Comparison of ENCODE assay signal across 17 mouse cellular contexts in genomic region chr5:35144716-35145115, GRCm38 (mm10).
"Had no signal": no experiment of that assay in that cellular context is flagged by ENCODE, and none has a peak within 500 bp of the region (broad histone marks: within the 10 kb centered on the region; RNA-seq: fewer than 3 reads in every experiment).

No protein-coding gene starts in this region.

- H3K27ac ChIP-seq: kidney, postnatal 0 days; limb, embryonic 10.5 days; macrophage; midbrain, embryonic 12.5 days; neural tube, embryonic 13.5 days had no signal

- ATAC-seq: midbrain, embryonic 16.5 days had no signal

- H3K36me3 ChIP-seq: limb, embryonic 10.5 days; midbrain, embryonic 12.5 days; neural tube, embryonic 13.5 days had no signal

- H3K27me3 ChIP-seq: midbrain, embryonic 12.5 days; neural tube, embryonic 13.5 days had no signal

- H3K4me3 ChIP-seq: limb, embryonic 10.5 days; megakaryocyte, embryonic 14.5 days; midbrain, embryonic 12.5 days; neural tube, embryonic 13.5 days had no signal

- H3K4me2 ChIP-seq: liver, embryonic 11.5 days; lung, embryonic 14.5 days; midbrain, embryonic 12.5 days; neural tube, embryonic 13.5 days had no signal

- H3K9ac ChIP-seq: lung, embryonic 14.5 days; midbrain, embryonic 12.5 days; neural tube, embryonic 13.5 days had no signal

- DNase-seq: kidney, adult 9 months; kidney, postnatal 36 days; layer of hippocampus, adult 9-11 months; lung, embryonic 14.5 days; lung, postnatal 10 days; retina, postnatal 1 day; right cerebral cortex, postnatal 4 days; spleen, adult 18-20 months; thymus, postnatal 36 days had no signal

- H3K9me3 ChIP-seq: limb, embryonic 10.5 days; midbrain, embryonic 12.5 days; neural tube, embryonic 13.5 days had no signal
